12 mouse cellular contexts compared by ENCODE assay signal in genomic region chr17:28274739-28275138, GRCm38 (mm10). TPM values are rescaled to one million over a fixed set of nuclear protein-coding genes. Genes with fewer than 3 reads are reported as not detected.
DNase-seq lines count a peak whose midpoint lies in the region; ATAC-seq and TF ChIP-seq lines count a peak whose summit lies in the region.
"Had no signal": no experiment of that assay in that cellular context is flagged by ENCODE, and none has a peak within 500 bp of the region (broad histone marks: within the 10 kb centered on the region; RNA-seq: fewer than 3 reads in every experiment).

No protein-coding gene starts in this region.

- H3K36me3 ChIP-seq in heart, adult 2 months (ENCODE audit: control insufficient read depth, insufficient read depth, low read length): no peaks in the 10 kb centered on the region
- H3K36me3 ChIP-seq in heart, embryonic 12.5 days: no peaks in the 10 kb centered on the region
- no peaks in the 10 kb centered on the region for H3K36me3 ChIP-seq in midbrain, postnatal 0 days (ENCODE audit: insufficient read depth, low read length)
- H3K36me3 ChIP-seq in midbrain, embryonic 15.5 days (replicated peaks): no peaks in the 10 kb centered on the region
- no peaks in the 10 kb centered on the region for H3K36me3 ChIP-seq in stomach, postnatal 0 days (ENCODE audit: control insufficient read depth, insufficient read depth, low read length)
- H3K36me3 ChIP-seq: embryonic facial prominence, embryonic 13.5 days had no signal

- H3K27ac ChIP-seq in heart, adult 2 months: no peak overlapping the region
- no peak overlapping the region for H3K27ac ChIP-seq in heart, embryonic 12.5 days (ENCODE audit: poor library complexity, severe bottlenecking)
- no peak overlapping the region for H3K27ac ChIP-seq in midbrain, postnatal 0 days (ENCODE audit: low read depth, low read length)
- H3K27ac ChIP-seq in midbrain, embryonic 15.5 days: no peak overlapping the region
- no peak overlapping the region for H3K27ac ChIP-seq in bone marrow macrophage, adult 2 months (ENCODE audit: insufficient read depth, low read depth, low read length)
- no peak overlapping the region for H3K27ac ChIP-seq in stomach, postnatal 0 days (replicated peaks)
- H3K27ac ChIP-seq: embryonic facial prominence, embryonic 13.5 days; liver, embryonic 13.5 days had no signal

- TF ChIP-seq POLR2A in heart, adult 2 months (IDR thresholded peaks at IDR 0.05; ENCODE audit: insufficient read depth, low read depth, low read length): no peak
- no peak for TF ChIP-seq POLR2A in bone marrow macrophage, adult 2 months (IDR thresholded peaks at IDR 0.05; ENCODE audit: borderline replicate concordance, low read depth, low read length)

- WGBS in heart, adult 2 months: 86% methylated on average over 3 of the region's 3 CpGs
- 88% methylated on average over 3 of the region's 3 CpGs for WGBS in heart, embryonic 12.5 days
- WGBS in midbrain, postnatal 0 days: 75% methylated on average over 3 of the region's 3 CpGs
- WGBS in midbrain, embryonic 15.5 days: 88% methylated on average over 3 of the region's 3 CpGs
- WGBS in stomach, postnatal 0 days: 87% methylated on average over 3 of the region's 3 CpGs

- no peak overlapping the region for H3K9ac ChIP-seq in heart, adult 2 months (ENCODE audit: low read depth, low read length)
- H3K9ac ChIP-seq in heart, embryonic 12.5 days: no peak overlapping the region
- no peak overlapping the region for H3K9ac ChIP-seq in midbrain, postnatal 0 days (replicated peaks; ENCODE audit: low read length, poor library complexity, severe bottlenecking)
- H3K9ac ChIP-seq in midbrain, embryonic 15.5 days: no peak overlapping the region
- no peak overlapping the region for H3K9ac ChIP-seq in stomach, postnatal 0 days (ENCODE audit: low read length)
- H3K9ac ChIP-seq: embryonic facial prominence, embryonic 13.5 days; liver, embryonic 13.5 days had no signal

- peaks cover 15% of the 10 kb centered on the region for H3K4me1 ChIP-seq in heart, adult 2 months (ENCODE audit: control insufficient read depth, insufficient read depth, low read length)
- H3K4me1 ChIP-seq in heart, embryonic 12.5 days (replicated peaks): peaks cover 38% of the 10 kb centered on the region
- H3K4me1 ChIP-seq in midbrain, postnatal 0 days (ENCODE audit: insufficient read depth, low read length): no peaks in the 10 kb centered on the region
- H3K4me1 ChIP-seq in midbrain, embryonic 15.5 days: no peaks in the 10 kb centered on the region
- H3K4me1 ChIP-seq in bone marrow macrophage, adult 2 months (ENCODE audit: control insufficient read depth, insufficient read depth, low read length): no peaks in the 10 kb centered on the region
- H3K4me1 ChIP-seq in stomach, postnatal 0 days (replicated peaks; ENCODE audit: control insufficient read depth, insufficient read depth): peaks cover 5% of the 10 kb centered on the region; the same call in 1 of the 2 replicates

- H3K27me3 ChIP-seq in heart, adult 2 months (ENCODE audit: control insufficient read depth, insufficient read depth, low read length): no peaks in the 10 kb centered on the region
- no peaks in the 10 kb centered on the region for H3K27me3 ChIP-seq in heart, embryonic 12.5 days (replicated peaks)
- H3K27me3 ChIP-seq in midbrain, postnatal 0 days (ENCODE audit: insufficient read depth, low read length): no peaks in the 10 kb centered on the region
- H3K27me3 ChIP-seq in midbrain, embryonic 15.5 days (replicated peaks): no peaks in the 10 kb centered on the region
- no peaks in the 10 kb centered on the region for H3K27me3 ChIP-seq in stomach, postnatal 0 days (ENCODE audit: control insufficient read depth, insufficient read depth, low read length)
- H3K27me3 ChIP-seq: embryonic facial prominence, embryonic 13.5 days; liver, embryonic 13.5 days had no signal

- peaks cover 3% of the 10 kb centered on the region for H3K79me2 ChIP-seq in heart, adult 2 months (replicated peaks; ENCODE audit: control insufficient read depth, insufficient read depth, low read length)

- no peak overlapping the region for H3K4me3 ChIP-seq in heart, adult 2 months
- no peak overlapping the region for H3K4me3 ChIP-seq in heart, embryonic 12.5 days
- H3K4me3 ChIP-seq in midbrain, postnatal 0 days (ENCODE audit: low read depth, low read length): no peak overlapping the region
- no peak overlapping the region for H3K4me3 ChIP-seq in midbrain, embryonic 15.5 days
- H3K4me3 ChIP-seq in bone marrow macrophage, adult 2 months (ENCODE audit: insufficient read depth, low read length): no peak overlapping the region
- H3K4me3 ChIP-seq in stomach, postnatal 0 days (ENCODE audit: low read depth, low read length): no peak overlapping the region
- H3K4me3 ChIP-seq: embryonic facial prominence, embryonic 13.5 days; liver, embryonic 13.5 days had no signal

- DNase-seq in heart, adult 2 months: no peak
- DNase-seq in midbrain, postnatal 0 days (ENCODE audit: low spot score): no peak
- peak; percentile 63 for DNase-seq in stomach, postnatal 0 days (ENCODE audit: low spot score)
- no peak for DNase-seq in left cerebral cortex, postnatal 25 days (ENCODE audit: low spot score in 2 of 2)
- DNase-seq in layer of hippocampus, postnatal 25 days (ENCODE audit: extremely low spot score in 1 of 2, low spot score in 1 of 2): no peak
- DNase-seq: cerebellum, adult 11 months; heart, postnatal 10 days; liver, embryonic 13.5 days had no signal

- no peaks in the 10 kb centered on the region for H3K9me3 ChIP-seq in heart, embryonic 12.5 days (replicated peaks)
- H3K9me3 ChIP-seq in midbrain, postnatal 0 days (ENCODE audit: low read length): no peaks in the 10 kb centered on the region
- no peaks in the 10 kb centered on the region for H3K9me3 ChIP-seq in midbrain, embryonic 15.5 days
- no peaks in the 10 kb centered on the region for H3K9me3 ChIP-seq in stomach, postnatal 0 days (ENCODE audit: control insufficient read depth, low read length)
- H3K9me3 ChIP-seq: embryonic facial prominence, embryonic 13.5 days; liver, embryonic 13.5 days had no signal

- TF ChIP-seq CTCF in heart, adult 2 months (IDR thresholded peaks at IDR 0.05): peak; percentile 67
- TF ChIP-seq CTCF in midbrain, postnatal 0 days (IDR thresholded peaks at IDR 0.05): peak; percentile 42
- peak; percentile 58; the same call in 1 of the 2 replicates for TF ChIP-seq CTCF in bone marrow macrophage, adult 2 months (IDR thresholded peaks at IDR 0.05; ENCODE audit: low read depth, low read length)
- TF ChIP-seq CTCF in stomach, postnatal 0 days (IDR thresholded peaks at IDR 0.05; ENCODE audit: low read depth): peak; percentile 73

- intact Hi-C loops in heart, adult 2 months (cut with DNase I): loop anchor here (5.0 kb wide), 1 partner anchor 37 kb away; no protein-coding TSS in a partner anchor
- intact Hi-C loops in left cerebral cortex, postnatal 25 days (cut with DNase I): no loop called here

- no peak for ATAC-seq in heart, embryonic 12.5 days (ENCODE audit: insufficient number of reproducible peaks, low FRiP score)
- ATAC-seq in midbrain, postnatal 0 days (ENCODE audit: low FRiP score): no peak
- ATAC-seq in midbrain, embryonic 15.5 days (replicated peaks): no peak
- ATAC-seq in stomach, postnatal 0 days (ENCODE audit: low FRiP score, low TSS enrichment): no peak

- no peak overlapping the region for H3K4me2 ChIP-seq in heart, embryonic 12.5 days
- H3K4me2 ChIP-seq in midbrain, postnatal 0 days (ENCODE audit: low read depth, low read length, poor library complexity, severe bottlenecking): no peak overlapping the region
- no peak overlapping the region for H3K4me2 ChIP-seq in midbrain, embryonic 15.5 days
- H3K4me2 ChIP-seq in stomach, postnatal 0 days (replicated peaks; ENCODE audit: low read depth): no peak overlapping the region
- H3K4me2 ChIP-seq: embryonic facial prominence, embryonic 13.5 days; liver, embryonic 13.5 days had no signal

- TF ChIP-seq EP300 in heart, adult 2 months (IDR thresholded peaks at IDR 0.05; ENCODE audit: insufficient read depth, low read depth, low read length): no peak
- no peak for TF ChIP-seq EP300 in stomach, postnatal 0 days (optimal IDR thresholded peaks at IDR 0.05)

RNA-seq across cellular contexts. Expression of gene Fance, which starts 38.6 kb away (rescaled TPM):
- total RNA-seq in heart, adult 2 months (2021): 10 to 100 TPM; 11.2 to 12.0 TPM
- polyA plus RNA-seq in heart, adult 2 months (2012; rRNA removed): 7.4 and 11.8 TPM in 2 replicates
- polyA plus RNA-seq in heart, embryonic 12.5 days (2016; fragmentation: Nextera tagmentation; extraction: Ambion mirVana): 21.8 and 23.0 TPM in 2 replicates
- total RNA-seq in midbrain, postnatal 0 days (2014; rRNA removed): 33.4 and 33.6 TPM in 2 replicates
- polyA plus RNA-seq in midbrain, postnatal 0 days (2015; fragmentation: Nextera tagmentation; extraction: Ambion mirVana): 26.1 and 28.6 TPM in 2 replicates
- 27.8 and 28.5 TPM in 2 replicates for polyA plus RNA-seq in midbrain, embryonic 15.5 days (2015; fragmentation: Nextera tagmentation; extraction: Ambion mirVana)
- 24.2 and 32.1 TPM in 2 replicates for polyA plus RNA-seq in bone marrow macrophage, adult 2 months (2012; ENCODE audit: insufficient read depth, insufficient read length, missing spikeins)
- 19.2 and 20.4 TPM in 2 replicates for polyA plus RNA-seq in stomach, postnatal 0 days (2015; fragmentation: Nextera tagmentation; extraction: Ambion mirVana)
- 10 to 100 TPM; 24.0 to 25.7 TPM for total RNA-seq in left cerebral cortex, postnatal 25 days (2021)
- 10 to 100 TPM; 22.6 to 27.1 TPM for total RNA-seq in layer of hippocampus, postnatal 25 days (2021)

RNA-seq across cellular contexts. Expression of gene Ppard, which starts 42.2 kb away (rescaled TPM):
- total RNA-seq in heart, adult 2 months (2021): 10 to 100 TPM; 31.5 to 35.9 TPM
- polyA plus RNA-seq in heart, adult 2 months (2012; rRNA removed): 31.2 and 33.0 TPM in 2 replicates
- 1.1 and 1.4 TPM in 2 replicates for polyA plus RNA-seq in heart, embryonic 12.5 days (2016; fragmentation: Nextera tagmentation; extraction: Ambion mirVana)
- total RNA-seq in midbrain, postnatal 0 days (2014; rRNA removed): 7.7 and 10.1 TPM in 2 replicates
- 1.2 and 1.5 TPM in 2 replicates for polyA plus RNA-seq in midbrain, postnatal 0 days (2015; fragmentation: Nextera tagmentation; extraction: Ambion mirVana)
- 1.8 TPM in 2 replicates for polyA plus RNA-seq in midbrain, embryonic 15.5 days (2015; fragmentation: Nextera tagmentation; extraction: Ambion mirVana)
- polyA plus RNA-seq in bone marrow macrophage, adult 2 months (2012; ENCODE audit: insufficient read depth, insufficient read length, missing spikeins): 29.5 and 30.6 TPM in 2 replicates
- 3.1 and 3.4 TPM in 2 replicates for polyA plus RNA-seq in stomach, postnatal 0 days (2015; fragmentation: Nextera tagmentation; extraction: Ambion mirVana)
- 10 to 100 TPM; 26.6 to 28.8 TPM for total RNA-seq in left cerebral cortex, postnatal 25 days (2021)
- total RNA-seq in layer of hippocampus, postnatal 25 days (2021): 10 to 100 TPM; 19.9 to 22.9 TPM

RNA-seq across cellular contexts. Expression of gene Rpl10a, which starts 53.5 kb away (rescaled TPM):
- 100 to 1,000 TPM; 360 to 417 TPM for total RNA-seq in heart, adult 2 months (2021)
- polyA plus RNA-seq in heart, adult 2 months (2012; rRNA removed): 634 and 1,197 TPM in 2 replicates
- polyA plus RNA-seq in heart, embryonic 12.5 days (2016; fragmentation: Nextera tagmentation; extraction: Ambion mirVana): 301 and 344 TPM in 2 replicates
- total RNA-seq in midbrain, postnatal 0 days (2014; rRNA removed): 810 and 1,016 TPM in 2 replicates
- polyA plus RNA-seq in midbrain, postnatal 0 days (2015; fragmentation: Nextera tagmentation; extraction: Ambion mirVana): 347 and 365 TPM in 2 replicates
- 307 and 313 TPM in 2 replicates for polyA plus RNA-seq in midbrain, embryonic 15.5 days (2015; fragmentation: Nextera tagmentation; extraction: Ambion mirVana)
- polyA plus RNA-seq in bone marrow macrophage, adult 2 months (2012; ENCODE audit: insufficient read depth, insufficient read length, missing spikeins): 568 and 618 TPM in 2 replicates
- 491 and 514 TPM in 2 replicates for polyA plus RNA-seq in stomach, postnatal 0 days (2015; fragmentation: Nextera tagmentation; extraction: Ambion mirVana)
- 100 to 1,000 TPM; 305 to 310 TPM for total RNA-seq in left cerebral cortex, postnatal 25 days (2021)
- 100 to 1,000 TPM; 353 to 376 TPM for total RNA-seq in layer of hippocampus, postnatal 25 days (2021)
